Mouse (Mus musculus) MEL-GATA-1-ER (cell line): ENCODE results near the gene March11.

ENCODE experiments used
- DNase-seq: peaks from one replicate; pipeline ENCODE4 v3.0.0-alpha.2; 2012; ENCODE audit warnings: low read depth; ENCODE audit errors: extremely low read depth

March11 gene

DNA sequence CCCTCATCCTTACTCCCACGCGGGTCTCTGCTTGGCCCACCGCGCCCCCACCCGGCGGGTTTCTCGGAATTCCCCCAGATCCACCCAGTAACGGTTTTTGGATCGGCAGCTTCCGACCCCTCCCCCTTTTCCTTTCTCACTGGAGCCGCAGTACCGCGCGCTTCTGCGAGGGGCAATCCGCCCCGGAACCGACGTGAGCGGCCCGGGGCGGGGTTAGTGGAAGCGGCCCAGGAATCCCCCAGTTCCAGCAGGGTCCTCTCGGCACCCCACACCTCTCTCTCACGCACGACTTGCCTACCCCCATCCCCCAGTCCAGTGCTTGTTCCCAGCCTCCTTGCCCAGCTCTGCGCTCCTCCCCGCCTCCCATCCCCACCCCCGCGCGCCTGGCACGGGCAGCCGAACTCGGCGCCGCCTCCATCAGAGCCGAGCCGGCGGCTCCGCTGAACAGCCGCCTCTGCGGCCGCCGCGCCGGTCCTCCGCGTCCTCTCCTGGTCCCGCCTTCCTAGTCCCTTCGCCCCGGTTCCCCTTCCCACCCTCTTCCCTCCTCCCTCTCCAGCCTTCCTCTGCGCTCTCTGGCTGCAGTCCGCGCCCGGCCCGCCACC lies at the start of gene March11:
March11 (plus strand) TSS at position 420 of the 602 bp plus-strand sequence.
- DNase-seq, result no peak

DNA sequence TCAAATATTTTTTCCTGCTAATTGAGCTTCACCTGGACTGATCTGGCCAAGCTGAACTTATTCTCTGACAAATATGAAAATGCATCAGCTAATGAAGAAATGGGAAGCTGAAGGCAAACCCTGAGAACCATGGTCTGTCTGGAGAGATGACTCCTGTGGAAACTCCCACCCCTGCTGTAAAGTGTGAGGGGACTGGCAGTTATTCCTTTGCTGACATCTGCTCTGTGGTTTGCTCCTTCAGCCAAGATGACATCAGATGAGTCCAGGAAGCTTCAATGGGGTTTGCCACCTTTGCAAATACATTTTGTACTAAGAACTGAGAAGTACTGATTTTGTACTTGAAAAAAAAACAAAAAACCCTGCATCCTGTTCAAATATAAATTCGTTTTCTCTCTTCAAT lies 46.5 kb upstream of the March11 start:
- DNase-seq, result no peak

DNA sequence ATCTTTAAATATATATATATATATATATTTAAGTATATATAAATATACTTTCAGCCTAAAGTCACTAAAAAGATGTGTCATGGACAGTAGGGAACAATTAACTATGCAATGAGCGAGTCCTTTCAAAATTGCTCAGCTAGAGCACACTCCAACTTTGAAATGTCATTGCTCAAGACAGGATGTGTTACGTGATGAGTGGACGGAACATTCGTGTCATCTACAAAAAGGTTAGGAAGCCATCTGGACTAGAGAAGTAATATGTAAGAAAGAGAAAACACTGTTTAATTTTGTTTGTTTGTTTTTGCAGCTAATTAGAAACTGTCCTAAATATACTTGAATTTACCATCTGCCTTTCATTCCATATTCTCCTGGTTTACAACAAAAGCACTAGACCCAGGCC lies 39.3 kb upstream of the March11 start:
- no peak for DNase-seq

DNA sequence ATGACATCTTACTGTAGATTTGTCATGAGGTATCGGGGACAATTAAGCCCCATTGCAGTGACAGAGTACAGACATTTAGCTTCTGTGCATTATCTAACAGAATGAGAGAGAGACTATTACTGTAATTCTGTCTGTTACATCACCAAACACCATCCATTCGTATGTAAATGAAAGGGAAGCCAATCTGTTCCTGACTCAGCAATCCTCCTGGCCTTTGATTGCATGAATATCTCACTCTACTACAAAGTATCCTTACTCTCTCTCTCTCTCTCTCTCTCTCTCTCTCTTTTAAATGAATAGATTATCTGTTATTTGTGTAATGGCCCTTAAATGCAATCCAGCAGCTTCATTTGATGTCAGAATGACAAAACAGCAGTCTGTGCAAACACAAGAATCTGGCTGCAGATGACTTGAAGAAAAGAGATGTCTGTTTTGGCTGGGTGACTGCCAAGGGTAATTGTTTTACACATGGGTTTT lies 32.8 kb upstream of the March11 start:
- no peak for DNase-seq

DNA sequence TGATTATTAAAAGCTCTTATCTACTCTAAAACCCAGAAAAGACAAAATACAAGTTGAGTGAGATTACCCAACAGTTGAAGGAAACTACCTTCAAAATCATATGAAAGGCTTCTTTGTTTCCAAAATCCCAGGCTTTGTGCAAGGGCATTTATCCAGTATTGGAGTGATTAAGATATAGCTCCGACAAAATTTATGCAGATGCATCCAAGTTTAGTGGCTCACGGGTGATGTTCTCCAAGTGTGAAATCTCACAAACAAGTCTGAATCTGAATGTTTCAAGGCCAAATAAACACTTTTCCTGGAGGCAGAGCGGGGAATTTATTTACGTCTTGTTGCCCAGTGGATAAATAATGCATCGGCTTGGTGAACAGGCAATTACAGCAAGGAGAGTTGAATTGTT lies 32.2 kb upstream of the March11 start:
- no peak for DNase-seq

DNA sequence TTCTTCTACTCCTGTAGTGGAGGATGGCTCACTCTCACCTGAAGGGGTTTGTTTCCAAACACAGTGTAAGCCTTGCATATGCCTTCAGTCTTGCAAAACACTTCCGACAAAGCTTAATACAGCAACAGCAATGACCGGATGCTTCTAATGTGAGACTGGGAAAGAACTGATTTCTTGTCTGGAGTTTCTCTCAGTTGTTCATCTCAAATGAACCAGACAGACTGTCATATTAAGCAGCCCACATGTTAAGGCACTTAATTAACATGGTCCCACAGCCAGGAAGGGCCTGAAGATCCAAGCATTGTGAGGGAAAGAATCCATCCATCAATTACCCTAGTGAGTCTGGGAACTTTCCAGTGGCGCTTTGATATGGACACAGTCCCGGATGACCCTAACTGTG lies 17.0 kb upstream of the March11 start:
- DNase-seq, result no peak

DNA sequence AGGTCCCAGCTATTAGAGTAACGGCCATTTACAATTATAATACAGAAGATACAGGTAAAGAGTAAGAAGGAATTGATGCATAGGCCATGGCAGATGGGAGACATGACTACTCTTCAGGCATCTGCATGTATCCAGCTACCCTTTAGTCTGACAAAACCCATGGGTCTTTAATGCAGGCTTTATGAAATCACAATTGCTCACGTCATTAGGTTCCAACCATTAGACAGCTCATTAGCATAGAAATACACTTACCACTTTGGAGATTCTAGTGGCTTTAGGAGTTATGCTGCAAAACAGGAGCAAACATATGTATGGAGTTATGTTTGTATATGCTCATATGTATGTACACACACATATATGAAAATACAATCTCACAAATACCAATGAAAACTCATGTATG lies 16.0 kb upstream of the March11 start:
- DNase-seq, result no peak

DNA sequence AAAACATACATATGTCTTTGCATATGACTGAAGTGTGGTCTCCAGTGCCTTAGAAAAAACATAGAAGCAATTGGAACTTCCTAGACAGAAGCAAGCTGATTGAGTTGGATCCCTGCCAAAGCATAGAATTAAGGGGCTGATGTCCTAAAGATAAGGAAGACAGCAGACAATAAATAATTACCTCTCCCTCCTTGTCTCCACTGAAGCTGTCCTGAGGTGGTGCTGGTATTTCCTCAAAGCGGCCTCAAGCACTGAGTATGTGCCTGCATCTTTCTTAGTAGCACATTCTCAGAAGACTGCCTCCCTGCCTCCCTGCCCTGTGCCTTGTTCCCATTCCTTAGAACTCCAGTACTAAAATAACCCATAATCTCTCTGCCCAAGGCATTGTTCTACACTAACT lies 15.6 kb upstream of the March11 start:
- DNase-seq, result no peak

DNA sequence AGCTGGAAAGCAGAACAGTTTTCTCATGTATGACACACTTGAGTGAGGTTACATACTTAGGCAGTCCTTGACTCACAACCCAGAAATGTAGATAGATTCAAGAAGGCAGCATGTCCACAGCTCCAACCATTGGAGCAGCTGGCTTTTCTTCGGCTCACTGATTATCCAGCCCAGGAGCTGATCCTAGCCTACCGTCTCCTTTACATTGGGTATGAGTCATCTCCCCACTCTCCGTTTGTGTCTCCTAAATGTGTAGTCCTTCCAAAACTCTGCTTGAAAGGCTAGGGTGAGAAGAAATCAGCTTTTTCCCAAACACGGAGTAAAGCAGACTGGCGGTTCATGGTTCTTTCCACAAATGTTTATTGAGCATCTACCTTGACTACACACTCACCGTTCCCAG lies 10.2 kb upstream of the March11 start:
- no peak for DNase-seq

DNA sequence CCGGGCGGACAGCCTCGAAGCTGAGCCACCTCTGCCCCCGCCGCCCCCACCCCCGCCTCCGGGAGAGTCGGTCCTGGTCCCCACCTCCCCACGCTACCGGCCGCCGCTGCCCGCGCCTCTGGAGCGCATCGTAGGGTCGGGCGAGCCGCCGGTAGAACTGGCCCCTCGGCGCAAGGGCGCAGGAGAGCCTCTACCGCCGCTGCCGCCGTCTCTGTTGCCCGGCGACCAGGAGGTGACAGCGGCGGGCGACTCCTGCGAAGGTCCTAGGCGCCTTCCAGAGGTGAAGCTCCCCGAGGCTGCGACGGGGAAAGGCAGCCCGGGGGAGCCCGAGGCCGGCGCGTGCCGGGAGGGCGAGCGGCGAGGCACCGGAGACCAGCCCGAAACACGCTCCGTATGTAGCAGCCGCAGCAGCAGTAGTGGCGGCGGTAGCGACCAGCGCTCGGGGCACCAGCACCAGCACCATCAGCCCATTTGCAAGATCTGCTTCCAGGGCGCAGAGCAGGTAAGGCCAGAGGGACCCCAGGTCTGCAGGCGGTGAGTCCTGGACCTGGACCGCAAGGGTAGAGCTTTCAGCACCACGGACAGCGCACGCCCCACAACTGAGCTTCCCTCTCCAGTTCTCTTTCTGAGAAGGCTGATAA lies 563 bp downstream of the March11 start:
- DNase-seq, result no peak

DNA sequence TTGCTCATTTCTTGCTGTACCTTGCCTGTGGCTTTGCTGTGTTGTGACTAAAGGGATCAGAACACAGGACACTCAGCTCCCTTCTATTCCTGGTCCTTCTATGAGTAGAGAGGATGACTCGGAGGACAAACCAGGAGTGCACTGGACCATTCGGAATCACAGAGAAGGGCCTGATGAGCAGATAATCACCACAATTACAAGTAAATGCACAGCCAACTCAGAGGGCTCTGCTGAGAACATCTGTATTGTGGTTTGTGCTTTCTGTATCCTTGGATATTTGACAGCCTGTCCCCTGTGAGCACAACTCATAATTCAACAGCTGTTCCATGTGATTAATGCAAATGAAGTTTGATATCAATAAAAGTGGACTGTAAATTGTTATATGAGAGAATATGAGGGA lies 11.0 kb downstream of the March11 start:
- DNase-seq, result no peak

DNA sequence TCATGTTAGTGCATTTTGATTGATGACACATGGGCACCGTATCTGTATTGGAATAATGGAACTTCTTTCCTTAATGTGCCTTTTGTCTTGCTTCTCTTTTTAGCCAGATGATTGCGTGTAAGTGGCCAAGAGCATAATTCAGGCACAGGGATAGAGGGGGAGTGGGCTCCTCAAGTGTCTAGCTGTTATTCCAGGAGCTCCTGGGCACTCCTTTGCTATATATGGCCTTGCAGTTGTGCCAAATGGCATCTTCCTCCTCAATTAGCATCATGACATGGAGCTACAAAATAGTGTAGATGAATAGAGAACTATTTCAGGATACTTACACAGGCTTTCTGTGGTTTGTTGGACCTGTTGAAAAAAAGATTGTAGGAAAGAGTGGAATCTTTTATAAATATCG lies 11.6 kb downstream of the March11 start:
- DNase-seq, result no peak

DNA sequence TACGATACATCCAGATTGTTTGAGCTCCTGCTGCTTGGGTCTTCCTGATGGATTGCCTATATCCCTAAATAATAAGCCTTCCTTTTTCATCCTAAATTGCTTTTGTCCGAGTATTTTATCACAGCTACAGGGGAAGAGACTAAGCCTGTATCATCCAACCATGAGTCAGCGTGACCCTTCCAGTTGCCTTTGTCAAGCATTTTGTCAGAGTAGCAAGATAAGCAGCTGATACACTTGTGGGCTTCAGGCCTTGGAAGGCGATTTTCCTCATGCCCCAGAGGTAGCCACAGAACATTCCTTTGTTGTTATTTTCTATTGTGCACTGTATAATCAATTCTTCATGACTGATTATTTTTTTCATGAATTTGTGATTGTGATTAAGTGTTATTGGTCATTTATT lies 14.0 kb downstream of the March11 start:
- no peak for DNase-seq

DNA sequence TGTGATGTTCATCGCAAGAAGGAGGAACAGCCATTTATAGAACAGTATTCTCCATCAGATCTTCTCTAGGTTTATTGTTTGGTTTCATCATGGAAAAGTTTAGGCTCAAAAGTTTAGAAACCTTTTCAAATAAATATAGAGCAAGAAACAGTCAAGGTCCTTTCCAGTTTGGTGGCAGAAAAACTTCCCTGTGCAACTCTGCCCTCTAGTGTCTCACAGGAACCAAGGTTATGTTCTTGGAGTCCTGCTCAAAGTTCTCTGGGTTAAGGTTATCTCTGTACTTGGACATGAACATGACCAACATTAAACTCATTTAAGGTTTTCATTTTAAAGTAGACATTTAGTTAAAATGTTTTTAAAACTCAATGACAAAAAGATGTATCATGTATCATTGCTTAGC lies 18.3 kb downstream of the March11 start:
- DNase-seq, result no peak

DNA sequence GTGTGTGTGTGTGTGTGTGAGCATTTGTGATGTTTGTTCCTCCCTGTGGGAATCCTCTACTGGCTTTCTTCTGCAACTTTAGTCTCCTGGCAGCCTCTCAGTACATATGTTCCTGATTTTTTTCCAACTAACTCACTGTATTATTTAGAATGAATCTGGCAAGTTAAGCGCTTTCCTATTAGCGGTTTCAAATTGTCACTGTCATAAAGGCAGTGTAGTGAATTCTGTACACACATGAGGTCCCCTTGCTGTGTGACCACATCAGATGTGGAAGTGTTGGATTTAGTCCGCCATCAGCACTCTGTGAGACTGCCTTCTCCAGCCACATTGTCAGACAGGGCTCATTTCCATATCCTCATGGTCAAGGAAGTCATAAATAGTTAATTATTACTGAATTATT lies 26.9 kb downstream of the March11 start:
- no peak for DNase-seq

DNA sequence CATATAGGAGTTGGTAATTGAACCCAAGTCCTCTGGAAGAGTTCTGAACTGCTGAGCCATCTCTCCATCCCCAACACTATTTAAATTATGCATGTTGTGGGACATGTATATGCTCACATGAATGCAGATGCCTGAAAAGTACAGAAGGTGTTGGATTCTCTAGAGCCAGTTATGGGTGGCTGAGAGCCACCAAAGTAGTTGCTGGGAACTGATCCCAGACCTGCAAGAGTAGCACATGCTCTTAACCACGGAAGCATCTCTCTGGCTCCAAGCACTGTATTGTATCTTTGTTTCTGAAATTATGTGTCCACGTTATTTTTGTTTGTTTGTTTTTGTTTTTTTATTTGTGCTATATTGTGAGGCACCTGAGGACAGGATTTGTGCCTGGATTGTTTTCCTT lies 28.9 kb downstream of the March11 start:
- DNase-seq, result no peak

DNA sequence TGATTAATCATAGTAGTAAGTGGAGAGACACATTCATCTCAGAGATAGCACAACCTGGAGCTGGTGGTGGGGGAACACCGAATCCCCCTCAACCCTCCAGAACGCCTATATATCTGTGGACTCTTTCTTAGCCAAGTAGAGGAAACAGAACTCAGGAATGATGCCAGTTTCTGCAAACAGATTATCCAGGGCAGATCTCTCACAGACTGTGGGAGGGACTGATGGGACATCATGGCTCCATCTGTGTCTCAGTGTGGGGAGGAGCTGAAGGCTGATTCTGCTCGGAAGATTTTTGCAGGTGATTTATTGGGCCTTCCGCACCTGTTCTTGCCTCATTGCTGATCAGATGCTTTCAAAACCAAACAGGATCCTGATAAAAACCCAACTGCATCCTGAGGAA lies 29.5 kb downstream of the March11 start:
- DNase-seq, result no peak

DNA sequence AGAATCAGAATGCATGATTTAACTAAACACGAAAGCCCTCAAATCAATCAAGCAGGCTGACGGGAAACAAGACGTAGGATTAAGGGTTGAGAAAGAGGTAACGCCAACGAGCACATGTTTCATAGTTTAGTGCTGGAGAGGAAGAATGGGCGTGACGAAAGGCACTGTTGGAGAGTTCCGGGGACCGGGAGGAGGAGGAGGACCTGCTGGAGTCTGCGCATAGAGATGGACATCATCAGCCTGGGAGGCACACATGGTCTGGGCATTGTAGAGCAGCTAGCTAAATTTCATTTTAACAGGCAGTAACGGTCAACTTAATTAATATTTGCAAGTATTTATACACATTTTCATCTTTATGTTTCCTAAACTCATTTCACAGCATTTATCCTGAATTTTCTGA lies 31.6 kb downstream of the March11 start:
- no peak for DNase-seq

DNA sequence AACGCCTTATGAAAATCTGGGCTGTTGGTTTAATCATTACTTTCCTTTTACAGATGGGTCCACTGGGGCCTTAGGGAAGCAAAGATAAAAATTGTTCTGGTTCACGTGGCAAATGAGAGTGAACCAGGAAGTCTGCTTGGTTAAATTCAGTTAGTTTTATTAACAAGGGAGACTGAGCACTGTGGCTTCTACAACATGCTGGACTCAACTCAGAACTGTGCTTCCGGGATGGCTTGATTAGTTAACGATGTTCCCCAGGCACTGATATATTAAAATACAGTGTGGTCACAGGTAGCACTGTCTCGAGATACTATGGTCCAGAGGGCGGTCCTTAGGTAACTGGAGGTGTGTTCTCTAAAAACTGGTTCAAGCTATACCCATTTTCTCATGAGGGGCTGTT lies 32.1 kb downstream of the March11 start:
- no peak for DNase-seq

DNA sequence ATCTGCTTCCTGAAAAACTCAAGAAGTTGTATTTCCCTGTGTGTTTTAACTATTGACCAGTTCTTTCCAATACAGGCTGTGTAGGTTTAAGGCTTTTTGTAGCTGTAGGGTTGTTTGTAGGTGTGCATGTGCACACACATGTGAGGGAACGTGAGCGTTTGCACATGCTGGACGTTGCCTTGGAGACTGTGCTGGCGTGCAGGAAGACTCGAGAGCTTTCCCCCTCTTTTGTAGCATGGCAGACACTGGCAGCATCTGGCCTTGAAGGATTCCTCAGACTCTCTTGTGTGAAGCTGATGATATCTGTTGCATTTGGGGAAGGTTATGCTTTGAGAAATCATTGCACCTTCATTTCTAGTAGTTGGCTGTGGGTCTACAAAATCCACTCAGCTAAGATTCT lies 35.5 kb downstream of the March11 start:
- no peak for DNase-seq

DNA sequence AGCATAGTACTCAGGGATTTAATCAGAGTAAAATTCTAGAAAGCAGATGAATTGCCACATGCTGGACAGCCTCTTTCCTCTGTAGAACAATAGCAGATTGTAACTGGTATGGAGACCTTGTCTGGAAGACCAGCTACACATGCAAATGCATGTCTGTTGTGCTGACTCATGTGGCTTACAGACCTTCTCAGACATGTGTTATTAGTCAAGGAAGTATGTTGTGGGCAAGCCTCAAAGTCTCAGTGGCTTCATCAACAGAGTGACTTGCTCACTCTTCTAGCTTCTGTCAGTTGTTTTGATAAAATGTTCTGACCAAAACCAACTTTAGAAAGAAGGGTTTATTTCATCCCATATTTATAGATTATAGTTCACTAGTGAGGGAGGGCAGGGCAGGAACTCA lies 44.8 kb downstream of the March11 start:
- DNase-seq, result no peak

DNA sequence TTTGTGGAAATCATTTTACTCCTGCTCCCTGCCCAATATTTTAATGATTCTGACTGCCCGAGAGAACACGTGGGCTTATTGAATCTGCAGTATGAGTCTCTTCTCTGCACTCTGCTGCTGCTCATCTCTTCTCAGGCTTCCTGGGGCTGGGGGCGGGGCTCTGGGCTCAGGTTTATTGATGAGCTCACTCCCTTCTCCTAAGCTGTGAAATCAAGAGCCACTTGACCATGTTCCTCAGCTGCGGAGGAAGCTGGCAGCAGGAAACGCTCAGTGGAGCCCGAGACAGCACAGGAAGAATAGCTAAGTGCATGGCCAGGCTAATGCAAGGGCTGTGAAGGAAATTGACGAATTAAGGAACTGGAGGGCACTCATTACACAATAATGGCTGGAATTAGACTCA lies 56.5 kb downstream of the March11 start:
- no peak for DNase-seq

DNA sequence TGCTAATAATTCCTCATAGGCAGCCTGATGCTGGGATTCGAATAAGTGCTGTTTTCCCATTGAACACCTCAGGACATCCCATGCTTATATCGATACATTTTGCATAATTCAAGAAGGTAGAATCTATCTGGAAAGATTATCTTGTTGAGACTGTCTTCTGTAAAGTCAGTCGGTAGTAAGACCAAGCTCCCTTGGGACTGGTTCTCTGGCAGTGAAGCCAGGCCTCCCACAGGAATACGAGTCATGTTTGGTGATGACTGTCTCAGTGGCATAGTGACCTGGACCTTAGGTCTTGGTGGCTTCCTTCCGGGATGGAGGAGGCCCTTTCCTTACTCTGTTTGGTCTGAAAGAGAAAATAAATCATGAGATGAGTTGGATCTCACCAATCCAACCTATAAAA lies 57.7 kb downstream of the March11 start:
- DNase-seq, result no peak

DNA sequence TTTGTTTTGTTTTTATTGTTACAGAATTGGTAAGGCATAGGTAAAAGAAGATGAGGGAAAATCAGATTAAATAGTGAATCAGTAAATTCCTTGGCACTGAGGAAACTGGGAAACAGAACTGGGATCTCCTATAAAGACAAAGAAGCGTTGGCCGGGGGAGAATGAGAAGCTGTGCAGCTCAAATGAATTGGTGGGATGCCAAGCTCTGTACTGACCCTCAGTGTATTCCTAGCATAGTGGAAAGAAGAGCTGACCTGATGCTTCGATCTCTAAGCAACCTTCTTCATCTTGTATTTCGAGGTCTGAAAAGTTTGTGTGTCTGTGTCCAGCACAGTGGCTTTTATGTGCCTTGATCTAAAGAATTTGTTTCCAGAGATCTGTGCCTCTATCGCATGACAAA lies 64.9 kb downstream of the March11 start:
- DNase-seq, result no peak
